Mouse (Mus musculus) heart, adult 18-20 months (tissue): ENCODE measurements around the gene Slc34a1. TPM values are rescaled to one million over a fixed set of nuclear protein-coding genes. Genes with fewer than 3 reads are reported as not detected.
A peak's percentile ranks its signal among the peaks of the same experiment; 100 is the strongest.

Source experiments
- DNase-seq, 2 experiments: peaks; one replicate each; pipeline ENCODE4 v3.0.0; 2021 to 2022; ENCODE audit warnings: mixed read lengths in 1 of 2
- long read RNA-seq, 2 experiments: library from polyadenylated mRNA; stranded (forward); transcript quantifications; one replicate each; pipeline ENCODE4 v2.0.0; 2021
- total RNA-seq, 2 experiments: library from RNA; stranded (reverse); gene quantifications; 2 replicates each; pipeline ENCODE4 v1.2.3; 2021

Slc34a1 gene
- total RNA-seq: not detected
- long read RNA-seq, experiment 1: 0 reads
- long read RNA-seq, experiment 2: 0 reads

DNA sequence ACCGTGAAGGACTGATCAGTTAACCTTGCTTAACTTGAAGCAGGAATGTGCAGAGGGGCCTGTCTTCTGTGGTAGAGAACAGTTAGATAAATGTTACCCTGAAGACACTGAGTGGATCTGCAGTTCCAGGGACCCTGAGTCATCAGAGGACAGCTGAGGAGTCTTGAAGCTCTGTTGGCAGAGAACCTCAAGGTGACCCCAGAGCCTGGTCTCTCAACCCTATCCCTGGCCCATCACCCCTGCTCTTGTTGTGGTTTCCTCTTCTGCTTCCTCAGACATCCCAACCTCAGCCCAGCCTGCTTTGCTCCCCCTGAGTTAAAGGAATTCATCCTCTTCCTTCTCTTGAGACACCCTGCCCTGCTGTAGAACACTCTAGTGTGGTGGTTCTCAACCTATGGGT, at the start of gene Slc34a1:
Gene Slc34a1 (plus strand): TSS at position 100 of the 400 bp plus-strand sequence.
- no peak for DNase-seq

DNA sequence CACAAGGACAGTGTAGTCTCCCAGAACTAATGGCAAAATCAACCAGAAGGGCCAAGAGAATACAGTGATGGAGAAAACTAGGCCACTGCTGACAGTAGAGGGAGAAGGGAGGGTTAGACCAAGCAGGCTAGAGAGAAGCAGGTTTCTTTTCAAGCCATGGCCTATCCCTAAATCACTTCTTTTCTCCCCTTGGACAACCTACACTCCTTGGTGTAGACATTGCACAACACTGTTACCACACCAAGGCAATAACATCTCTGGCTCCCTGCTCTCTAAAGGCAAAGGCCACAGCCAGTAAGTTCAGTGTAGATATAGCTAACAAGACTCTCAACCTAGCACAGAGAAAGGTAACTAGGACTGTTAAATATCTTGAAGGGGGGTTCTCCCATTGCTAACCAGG, 36.8 kb upstream of the Slc34a1 start:
- DNase-seq: no peak

GRCm38 (mm10) chr13:55361974-55362452, 36.0 kb upstream of the Slc34a1 start:
- no peak for DNase-seq

- DNase-seq: peak; percentile 97 to 99
Measured at GRCm38 (mm10) chr13:55362453-55363060, 35.4 kb upstream of the Slc34a1 start, which contains the start of gene Lman2. Lman2 (minus strand) TSS chr13:55362783.

GRCm38 (mm10) chr13:55368401-55368800, 29.6 kb upstream of the Slc34a1 start:
- no peak for DNase-seq

GRCm38 (mm10) chr13:55369531-55370114, 28.4 kb upstream of the Slc34a1 start, which contains the start of gene Rgs14:
Rgs14 (plus strand) TSS chr13:55369732.
- DNase-seq: peak; percentile 35 to 60

DNA sequence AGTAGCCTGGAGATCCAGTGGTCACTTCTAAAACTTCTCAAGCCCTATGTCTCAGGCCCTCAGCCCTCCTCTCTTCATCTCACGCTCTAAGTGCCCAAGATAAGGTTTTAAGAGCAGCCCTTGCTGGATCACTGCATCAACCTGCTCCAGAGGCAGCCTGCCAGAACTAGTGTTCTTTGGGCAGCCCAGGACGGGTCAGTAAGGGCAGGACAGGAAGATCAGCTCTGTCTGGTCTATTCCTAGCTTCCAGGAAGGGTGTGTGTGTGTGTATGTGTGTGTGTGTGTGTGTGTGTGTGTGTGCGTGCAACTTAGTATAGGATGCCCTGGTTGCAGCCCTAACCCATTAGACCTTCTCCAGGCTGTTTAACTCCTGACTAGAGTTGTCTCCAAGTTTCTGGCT, 27.8 kb upstream of the Slc34a1 start:
- DNase-seq: peak; percentile 36 to 68

GRCm38 (mm10) chr13:55371007-55371681, 26.8 kb upstream of the Slc34a1 start:
- DNase-seq: peak; percentile 14 to 58

DNA sequence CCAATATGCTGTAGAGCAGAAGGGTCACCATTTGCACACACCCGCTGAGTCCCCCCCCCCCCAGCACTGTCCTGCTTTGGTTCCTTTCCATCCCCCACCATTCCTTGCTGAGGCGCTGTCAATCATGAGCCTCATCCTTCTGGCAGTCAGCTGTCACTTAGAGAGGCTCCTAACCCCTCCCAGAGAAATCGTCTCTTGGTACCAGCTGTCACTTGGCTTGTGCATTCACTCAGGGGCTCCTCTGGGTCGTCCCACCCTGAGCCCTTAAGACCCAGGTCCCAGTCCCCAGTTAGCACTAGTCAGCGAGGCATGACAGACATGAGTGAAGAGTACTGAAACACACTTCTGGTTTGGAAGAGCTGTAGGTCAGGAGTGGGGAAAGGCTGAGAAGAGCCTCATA, 26.2 kb upstream of the Slc34a1 start:
- DNase-seq: no peak

DNA sequence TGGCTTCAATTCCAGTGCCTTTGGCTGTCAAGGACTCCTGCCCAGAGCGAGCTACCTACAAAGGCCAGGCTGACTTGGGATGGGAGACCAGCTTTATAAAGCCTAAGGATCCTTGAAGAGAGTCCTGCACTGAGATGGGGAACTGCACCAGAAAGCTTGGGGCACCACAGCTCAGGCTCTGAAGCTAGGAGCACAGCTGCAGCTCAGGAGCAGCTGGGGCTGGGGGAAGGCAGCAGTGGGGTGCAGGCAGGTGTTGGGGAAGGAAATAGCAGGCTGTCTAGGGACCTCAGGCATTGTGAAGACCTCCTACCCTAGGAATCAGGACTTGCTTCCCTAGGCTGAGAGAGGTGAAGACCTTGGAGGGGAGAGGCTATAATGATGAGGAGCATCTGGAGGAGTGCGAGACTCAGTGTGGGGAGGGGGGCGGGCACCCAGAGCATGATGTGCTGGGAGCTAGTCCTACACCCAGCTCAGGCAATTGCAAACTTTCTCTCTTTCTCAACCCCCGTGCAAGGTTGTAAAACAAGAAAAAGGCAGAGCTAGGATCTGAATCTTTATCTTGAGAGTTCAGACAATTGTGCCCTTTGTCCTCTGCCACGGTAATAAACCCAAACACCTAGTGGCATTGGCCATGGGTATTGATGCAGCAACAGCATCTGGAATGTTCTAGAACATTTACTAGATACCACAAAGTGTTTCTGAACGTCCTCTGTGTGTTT, 23.6 kb upstream of the Slc34a1 start:
- DNase-seq: no peak

DNA sequence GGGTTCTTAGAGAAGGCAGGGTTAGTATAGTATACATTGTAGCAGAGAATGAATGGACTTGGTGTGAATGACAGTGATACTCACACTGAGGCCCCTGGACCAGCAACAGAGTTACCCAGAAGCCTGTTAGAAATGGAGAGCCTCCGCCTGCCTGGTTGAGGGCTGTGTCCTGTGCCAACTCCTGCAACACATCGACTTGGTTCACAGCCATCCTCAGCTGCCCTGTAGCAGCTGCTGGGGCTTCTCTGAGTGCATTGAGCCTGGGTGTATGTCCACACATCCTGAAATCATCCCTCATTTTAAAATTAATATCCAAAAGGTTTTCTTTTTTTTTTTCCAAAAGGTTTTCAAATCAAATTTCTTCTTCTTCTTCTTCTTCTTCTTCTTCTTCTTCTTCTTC, 22.1 kb upstream of the Slc34a1 start:
- no peak for DNase-seq

DNA sequence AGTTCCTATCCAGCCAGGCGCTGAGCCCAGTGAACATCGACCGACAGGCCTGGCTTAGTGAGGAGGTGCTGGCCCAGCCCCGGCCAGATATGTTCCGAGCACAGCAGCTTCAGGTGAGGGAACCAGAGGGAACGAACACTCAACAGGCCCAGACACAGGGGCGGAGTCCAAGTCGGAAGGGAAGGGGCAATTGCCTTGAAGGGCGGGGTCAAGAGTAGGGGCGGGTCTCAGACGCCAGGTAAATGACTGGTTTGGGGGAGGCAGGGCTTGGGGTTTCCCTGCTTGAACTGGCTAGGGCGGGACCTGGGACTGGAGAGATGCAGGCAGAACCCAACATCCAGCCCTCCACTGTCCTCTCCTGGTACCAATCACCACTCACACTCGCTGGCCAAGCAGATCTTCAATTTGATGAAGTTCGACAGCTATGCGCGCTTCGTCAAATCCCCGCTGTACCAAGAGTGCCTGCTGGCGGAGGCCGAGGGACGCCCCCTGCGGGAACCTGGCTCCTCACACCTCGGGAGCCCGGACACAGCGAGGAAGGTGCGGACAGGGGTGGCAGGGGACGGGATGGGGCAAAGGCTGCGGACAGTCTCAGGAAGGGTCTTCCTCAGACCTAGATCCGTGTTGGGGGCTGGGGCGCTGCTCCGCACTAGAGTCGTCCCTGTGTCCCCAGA, 18.9 kb upstream of the Slc34a1 start:
- DNase-seq: no peak

DNA sequence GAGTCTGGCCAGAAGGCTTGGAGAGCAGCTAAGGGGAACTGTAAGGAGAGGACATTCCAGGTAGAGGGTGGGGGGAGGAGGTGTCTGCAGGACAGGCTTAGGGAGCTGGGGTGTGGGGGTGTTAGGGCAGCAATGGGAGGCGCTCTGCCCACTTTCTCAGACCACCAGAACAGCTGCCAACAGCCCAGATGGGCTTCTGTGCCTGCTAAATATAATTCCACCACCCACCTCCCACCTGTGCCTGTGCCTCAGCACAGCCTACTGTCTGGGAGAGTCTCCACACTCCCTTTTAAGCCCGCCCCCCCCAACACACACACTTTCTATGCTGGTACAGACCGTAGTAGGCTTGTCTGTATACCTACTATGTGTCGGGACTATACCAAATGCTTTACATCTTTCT, 16.2 kb upstream of the Slc34a1 start:
- DNase-seq: no peak

GRCm38 (mm10) chr13:55390644-55391043, 7.3 kb upstream of the Slc34a1 start:
- DNase-seq: no peak

GRCm38 (mm10) chr13:55391626-55392029, 6.4 kb upstream of the Slc34a1 start:
- DNase-seq: no peak

- DNase-seq: no peak
Measured at GRCm38 (mm10) chr13:55392933-55393332, 5.1 kb upstream of the Slc34a1 start.

GRCm38 (mm10) chr13:55399300-55400038, 1.5 kb downstream of the Slc34a1 start:
- no peak for DNase-seq

GRCm38 (mm10) chr13:55400039-55400346, 2.0 kb downstream of the Slc34a1 start:
- DNase-seq: no peak

DNA sequence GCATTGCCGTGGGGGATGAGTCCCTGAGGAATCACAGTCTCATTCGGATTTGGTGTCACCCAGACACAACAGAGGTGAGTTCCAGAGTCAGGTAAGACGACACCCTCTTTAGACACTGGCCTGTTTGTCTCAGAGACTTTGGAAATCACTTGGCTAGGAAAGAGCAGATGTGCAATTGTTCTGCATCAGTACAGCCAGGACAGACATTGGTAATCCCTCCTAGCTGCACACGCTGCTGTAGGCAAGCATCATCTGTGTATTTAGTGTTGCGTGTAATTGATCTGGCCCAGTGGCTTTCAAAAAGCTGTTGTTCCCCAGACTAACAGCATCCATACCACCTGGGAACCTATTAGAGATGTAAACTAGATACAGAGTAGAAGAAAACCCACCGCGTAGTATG, 5.3 kb downstream of the Slc34a1 start:
- no peak for DNase-seq

- DNase-seq: no peak
Measured at GRCm38 (mm10) chr13:55403935-55404852, 6.2 kb downstream of the Slc34a1 start.
